Mouse (Mus musculus) left cerebral cortex, adult 18-20 months (tissue): ENCODE data around the gene Nectin2. TPM values are rescaled to one million over a fixed set of nuclear protein-coding genes. Genes with fewer than 3 reads are reported as not detected.
"Not testable (repeated sequence)": the region's sequence is repeated elsewhere in the genome, so short reads cannot be mapped to it uniquely, and the experiment has no call there.

Source experiments
- DNase-seq, 2 experiments: peaks; one replicate each; pipeline ENCODE4 v3.0.0; 2021 to 2022; ENCODE audit warnings: low spot score in 2 of 2, mixed read lengths in 1 of 2
- long read RNA-seq, 2 experiments: library from polyadenylated mRNA; stranded (forward); transcript quantifications; one replicate each; pipeline ENCODE4 v2.0.0; 2021
- total RNA-seq, 2 experiments: library from RNA; stranded (reverse); gene quantifications; 2 replicates each; pipeline ENCODE4 v1.2.3; 2021

Nectin2 gene
- total RNA-seq: 1 to 10 TPM; 6.7 to 8.6 TPM
- long read RNA-seq, experiment 1, transcript Nectin2-202 (6 exons, 1,955 nt): major isoform, 9 of 15 reads
- long read RNA-seq, experiment 1, partial matches to known transcripts: 2 of 15 reads
- long read RNA-seq, experiment 1, other reads (novel, unspliced or antisense): 0 of 15 reads
- long read RNA-seq, experiment 2, transcript Nectin2-202 (6 exons, 1,955 nt): major isoform, 7 of 9 reads
- long read RNA-seq, experiment 2, partial matches to known transcripts: 0 of 9 reads
- long read RNA-seq, experiment 2, other reads (novel, unspliced or antisense): 0 of 9 reads

DNA sequence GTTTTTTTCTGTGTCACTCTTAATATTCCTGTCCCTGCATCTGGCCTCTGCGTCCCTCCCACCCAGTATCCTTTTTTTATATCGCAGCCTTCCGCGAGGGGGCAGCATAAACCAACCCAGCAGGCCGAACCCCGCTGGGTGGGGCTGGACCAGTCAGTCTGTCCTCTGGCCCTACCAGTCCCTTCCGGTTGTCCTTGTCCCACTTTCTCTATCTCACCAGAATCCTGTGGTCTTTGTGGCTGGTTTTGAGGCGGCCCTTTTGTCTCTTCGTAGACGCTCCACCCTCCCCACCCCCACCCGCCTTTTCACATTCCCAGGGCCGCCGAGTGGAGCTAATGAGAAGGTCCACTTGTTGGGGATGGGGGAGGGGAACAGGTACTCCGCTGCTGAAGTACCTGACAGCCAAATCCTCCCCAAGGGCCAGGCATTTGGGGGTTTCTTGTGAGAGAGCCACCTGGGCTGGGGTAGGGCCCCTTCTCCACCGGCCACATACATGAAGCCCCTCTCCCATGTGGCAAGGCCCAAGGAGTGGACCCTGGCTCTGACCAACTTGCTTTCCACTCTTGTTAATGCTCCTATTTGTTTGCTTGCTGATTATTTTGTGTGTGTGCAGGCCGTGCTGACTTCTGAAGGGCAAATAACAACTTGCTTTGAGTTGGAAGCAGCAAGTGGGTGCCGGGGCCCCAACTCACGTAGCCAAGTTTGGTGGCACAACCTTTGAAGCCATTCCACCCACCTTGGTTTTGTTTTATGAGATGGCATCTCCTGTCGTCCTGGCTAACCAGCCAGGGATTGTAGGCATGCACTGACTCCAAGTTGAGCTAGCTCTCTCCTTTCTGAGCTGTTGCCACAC is at the start of gene Nectin2:
TSS of gene Nectin2 (minus strand) at position 267 of the 853 bp plus-strand sequence.
- peak; percentile 77 to 80 for DNase-seq

DNA sequence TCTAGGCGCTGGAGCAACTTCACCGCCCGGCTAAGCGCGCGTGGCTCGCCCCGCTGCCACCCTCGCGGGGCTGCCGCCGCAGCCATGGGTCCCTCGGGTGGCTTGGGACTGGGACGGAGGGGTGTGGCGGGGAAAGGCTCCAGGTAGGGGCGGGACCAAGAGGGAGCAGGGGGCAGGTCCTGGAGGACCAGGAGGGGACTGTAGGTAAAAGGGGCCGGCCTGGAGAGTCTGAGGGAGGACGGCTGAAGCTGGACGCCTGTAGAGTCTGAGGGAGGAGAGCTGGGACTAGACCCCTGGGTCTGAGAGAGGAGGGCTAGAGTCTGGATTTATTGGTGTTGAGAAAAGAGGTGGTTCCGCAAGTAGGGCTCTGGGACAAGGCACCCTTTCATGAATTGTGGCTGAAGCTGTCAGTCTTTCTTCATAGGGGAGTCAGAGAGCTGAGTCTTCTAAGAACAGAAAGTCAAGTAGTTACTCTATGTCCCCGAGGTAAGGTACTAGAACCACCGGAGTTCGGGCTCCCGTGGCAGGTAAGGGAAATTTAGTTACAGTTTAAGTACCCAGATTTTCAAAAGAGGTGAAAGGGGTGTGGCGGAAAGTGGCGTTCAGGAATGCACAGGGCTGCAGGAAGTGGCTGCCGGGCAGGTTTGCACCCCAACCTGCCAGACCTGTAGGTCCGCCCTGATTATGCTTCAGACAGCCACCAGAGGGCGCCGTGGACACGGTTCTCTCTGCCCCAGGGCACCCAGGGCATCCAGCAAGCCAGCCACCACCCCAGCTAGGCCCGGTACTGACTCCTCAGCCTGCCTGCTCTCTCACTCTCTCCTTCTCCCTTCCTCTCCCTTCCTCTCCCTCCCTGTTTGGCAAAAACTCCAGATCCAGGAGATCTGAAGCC is 46.7 kb upstream of the Nectin2 start, which contains the start of gene Cblc:
TSS of gene Cblc (minus strand) at position 113 of the 892 bp plus-strand sequence.
- peak; percentile 46 to 74 for DNase-seq

DNA sequence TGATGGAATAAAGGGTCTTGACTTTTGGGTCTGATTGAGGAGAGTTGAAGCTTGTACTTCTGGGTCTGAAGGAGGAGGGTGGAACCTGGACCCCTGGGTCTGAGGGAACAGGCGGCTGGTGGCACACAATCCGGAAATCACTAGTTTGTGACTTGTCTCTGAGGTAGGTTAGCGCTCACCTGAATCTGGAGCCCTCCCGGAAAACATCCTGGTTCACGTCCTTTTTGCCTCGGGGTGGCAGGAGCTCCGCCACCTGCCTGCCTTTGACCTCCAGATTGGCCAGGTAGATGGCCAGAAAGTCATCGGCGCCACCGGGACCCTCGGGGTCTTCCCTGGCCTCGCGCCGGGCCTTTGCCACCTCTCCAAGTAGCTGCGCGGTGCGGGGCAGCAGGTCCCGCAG is 46.0 kb upstream of the Nectin2 start:
- no peak for DNase-seq

DNA sequence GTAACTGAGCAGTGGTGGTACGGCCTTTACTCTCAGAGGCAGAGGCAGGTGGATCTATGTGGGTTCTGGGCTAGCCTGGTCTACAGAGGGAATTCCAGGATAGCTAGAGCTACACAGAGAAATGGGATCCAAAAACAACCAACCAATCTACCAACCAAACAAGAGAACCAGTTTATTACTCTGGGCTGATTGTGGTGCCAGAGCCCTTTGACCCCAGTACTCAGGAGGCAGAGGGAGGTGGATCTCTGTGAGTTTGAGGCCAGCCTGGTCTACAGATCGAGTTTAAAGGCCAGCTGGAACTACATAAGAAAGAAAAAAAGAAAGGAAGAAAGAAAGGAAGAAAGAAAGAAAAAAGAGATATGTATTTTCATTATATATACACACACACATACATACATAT is 45.0 kb upstream of the Nectin2 start:
- no peak for DNase-seq

DNA sequence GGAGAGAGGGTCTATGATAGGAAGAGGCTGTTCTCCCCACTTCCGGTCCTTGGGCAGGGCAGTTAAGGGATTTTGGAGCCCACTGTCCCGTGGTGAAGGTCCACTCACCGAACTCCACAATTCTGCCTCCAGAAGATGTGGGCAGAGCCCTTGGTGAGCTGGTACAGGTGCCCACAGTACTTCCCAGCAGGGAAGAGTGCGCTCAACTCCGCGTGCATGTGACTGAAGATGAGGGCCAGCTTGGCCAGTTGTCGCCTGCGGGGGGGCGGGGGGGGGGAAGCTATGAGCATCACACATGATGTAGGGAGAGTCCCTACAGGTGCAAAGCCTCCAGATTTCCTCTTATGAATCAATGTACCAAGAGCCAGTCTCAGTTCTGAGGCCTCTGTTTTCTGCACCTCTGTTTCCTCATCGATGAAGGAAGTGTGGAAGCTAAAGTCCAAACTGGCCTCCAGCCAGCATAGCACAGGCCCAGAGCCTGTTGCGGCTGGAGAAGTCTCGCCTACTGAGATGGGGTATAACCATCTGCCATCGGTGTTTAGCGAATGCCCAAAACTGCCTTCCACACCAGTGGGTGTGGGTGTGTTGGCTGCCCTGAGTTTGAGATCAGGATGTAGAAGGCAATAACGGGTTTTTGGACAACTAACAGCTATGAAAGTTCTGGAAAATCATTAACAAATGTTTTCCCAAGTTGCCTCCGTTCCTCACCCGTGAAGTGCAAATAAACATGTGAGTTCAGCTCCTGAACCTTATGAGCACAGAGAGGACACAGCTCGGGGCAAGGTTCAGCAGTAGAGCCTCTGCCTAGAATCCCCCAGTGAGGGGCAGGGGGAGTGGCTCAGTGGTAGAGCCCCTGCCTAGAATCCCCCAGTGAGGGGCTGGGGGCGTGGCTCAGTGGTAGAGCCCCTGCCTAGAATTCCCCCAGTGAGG is 42.7 kb upstream of the Nectin2 start:
- DNase-seq: no peak

DNA sequence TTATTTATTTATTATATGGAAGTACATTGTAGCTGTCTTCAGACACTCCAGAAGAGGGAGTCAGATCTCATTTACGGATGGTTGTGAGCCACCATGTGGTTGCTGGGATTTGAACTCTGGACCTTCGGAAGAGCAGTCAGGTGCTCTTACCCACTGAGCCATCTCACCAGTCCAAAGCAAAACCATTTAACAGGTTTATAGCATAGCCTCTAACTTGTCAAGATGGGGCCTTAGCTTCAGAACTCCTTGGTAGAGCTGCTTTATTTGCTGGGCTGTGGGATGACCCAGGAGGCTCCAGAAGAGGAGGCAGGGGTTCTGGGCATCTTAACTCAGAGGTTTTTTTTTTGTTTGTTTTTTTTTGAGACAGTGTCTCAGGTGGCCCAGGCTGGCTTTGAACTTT is 41.2 kb upstream of the Nectin2 start:
- DNase-seq: not testable (repeated sequence)

DNA sequence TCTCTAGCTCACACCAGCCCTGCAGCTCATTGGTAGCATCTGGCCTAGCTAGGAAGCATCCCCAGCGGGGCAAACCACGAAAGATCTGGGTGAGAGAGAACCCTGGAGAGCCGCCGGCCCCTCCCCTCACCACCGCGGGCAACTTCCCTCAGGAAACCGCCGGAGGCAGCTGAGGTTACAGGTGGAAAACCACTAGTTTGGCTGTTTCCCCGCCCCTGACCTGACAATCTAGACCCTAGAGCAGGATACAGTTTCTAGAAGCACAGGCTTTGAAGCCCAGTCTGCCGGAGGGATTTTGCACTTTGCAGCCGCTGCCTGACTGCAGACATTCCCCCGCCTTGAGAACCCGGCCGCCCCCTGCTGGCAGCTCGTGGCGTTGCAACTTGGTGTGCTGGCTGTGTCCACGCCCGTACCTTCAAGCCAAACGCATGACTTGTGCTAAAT is 39.6 kb upstream of the Nectin2 start:
- peak; percentile 90 to 96 for DNase-seq

DNA sequence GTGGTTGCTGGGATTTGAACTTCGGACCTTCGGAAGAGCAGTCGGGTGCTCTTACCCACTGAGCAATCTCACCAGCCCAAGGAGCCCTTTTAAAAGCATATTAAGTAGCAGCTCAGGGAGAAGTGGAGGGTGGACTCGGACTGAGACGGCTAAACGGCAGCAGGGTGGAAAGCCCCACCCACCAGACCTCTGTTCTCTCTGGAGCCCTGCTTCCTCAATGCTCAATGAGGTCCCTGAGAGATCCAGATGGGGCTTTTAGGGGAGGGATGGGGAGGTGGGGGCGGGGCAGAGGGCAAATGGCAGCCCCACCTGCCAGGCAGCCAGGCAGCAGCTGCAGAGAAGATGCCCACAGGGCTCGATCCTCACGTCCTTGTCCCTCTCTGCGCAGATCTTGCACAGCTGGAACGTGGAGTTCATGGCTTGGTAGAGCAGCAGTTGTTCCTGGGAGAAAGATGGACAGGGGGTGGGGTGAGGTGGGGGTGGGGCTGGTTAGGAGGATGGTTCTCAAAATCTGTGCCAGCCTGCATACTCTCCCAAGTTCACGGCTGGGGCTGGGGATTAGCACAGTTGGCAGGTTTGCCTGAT is 35.7 kb upstream of the Nectin2 start:
- DNase-seq: no peak

DNA sequence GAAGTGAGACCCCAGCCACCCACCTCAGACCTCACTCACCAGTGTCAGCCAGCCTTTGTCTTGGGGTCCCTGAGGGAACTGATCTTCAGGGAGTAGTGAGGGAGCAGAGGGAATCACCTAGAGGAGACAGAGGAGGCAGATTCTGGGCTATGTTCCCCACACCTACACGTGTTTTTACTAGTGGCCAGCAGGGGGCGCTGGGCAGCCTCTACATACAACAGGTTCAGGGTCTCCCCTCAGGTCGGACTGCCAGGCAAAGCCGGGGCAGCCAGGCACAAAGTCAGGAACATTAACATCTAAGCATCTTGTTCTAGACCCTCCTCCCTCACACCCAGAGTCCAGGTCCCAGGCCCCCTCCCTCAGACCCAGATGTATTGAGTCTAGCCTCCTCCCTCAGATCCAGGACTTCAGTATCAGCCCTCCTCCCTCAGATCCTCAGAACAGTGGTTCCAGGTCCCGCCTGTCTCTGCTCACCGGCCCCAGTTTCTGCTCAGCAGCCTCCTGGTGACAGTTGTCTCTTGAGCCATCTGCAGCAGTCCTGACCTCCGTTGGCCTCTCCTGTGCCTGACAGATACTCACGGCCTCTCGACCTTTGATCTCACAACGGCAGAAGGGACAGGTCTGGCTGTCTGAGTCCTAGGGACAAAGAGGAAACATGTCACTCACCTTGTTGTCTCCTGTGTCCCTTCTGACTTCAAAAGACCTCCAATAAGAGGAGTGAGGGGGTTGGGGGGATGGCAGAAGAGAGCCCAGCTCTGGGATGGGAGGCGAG is 34.7 kb upstream of the Nectin2 start:
- DNase-seq: no peak

DNA sequence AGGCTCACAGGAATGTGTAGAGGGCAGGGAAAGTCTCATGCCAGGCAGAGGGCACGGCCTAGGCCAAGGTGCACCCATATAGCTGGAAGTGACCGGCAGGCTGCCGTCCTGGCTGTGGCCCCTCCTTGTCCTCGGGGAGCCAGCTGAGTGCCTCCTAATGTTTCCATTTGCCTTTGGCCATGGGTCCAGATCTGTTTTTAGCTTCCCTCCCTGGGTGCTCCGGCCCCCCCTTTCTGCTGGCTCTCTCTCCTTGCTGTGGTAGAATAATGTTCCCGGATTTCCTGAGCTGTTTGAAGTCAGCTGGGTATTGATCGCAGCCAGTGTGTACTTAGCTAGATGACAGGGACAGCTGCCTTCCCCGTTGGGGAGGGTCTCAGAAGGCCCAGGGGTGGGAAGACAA is 33.3 kb upstream of the Nectin2 start:
- DNase-seq: no peak

DNA sequence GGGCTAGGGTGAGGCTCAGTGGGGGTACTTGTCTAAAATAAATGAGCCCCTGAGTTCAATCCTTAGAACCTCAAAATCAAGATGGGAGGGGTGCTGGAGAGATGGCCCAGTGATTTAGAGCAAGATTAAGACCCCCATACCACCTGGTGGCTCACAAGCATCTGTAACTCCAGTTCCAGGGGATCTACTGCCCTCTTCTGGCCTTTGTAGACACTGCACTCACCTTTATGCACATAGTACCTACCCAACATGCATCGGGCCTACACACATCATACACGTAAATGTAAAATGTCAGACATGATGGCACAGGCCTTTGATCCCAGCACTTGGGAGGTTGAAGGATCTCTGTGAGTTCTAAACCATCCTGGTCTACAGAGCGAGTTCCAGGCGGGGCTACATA is 32.4 kb upstream of the Nectin2 start:
- no peak for DNase-seq

DNA sequence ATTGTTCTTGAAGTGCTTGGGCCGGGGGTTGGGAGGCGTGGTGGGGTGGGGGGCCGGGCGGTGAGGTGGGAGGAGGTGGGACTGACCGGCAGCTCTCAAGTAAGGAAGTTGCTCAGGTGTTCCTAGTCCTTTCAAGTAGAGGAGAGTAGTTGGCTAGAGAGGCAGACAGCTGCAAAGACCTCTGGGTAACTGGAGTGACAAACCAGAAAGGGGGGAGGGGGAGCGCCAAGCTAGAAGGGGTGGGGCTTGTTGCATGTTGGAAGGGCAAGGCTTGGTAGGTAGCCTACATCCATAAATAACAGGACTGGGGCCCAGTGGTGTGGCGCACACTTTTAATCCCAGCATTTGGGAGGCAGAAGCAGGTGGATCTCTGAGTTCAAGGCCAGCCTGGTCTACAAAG is 31.5 kb upstream of the Nectin2 start:
- DNase-seq: no peak

DNA sequence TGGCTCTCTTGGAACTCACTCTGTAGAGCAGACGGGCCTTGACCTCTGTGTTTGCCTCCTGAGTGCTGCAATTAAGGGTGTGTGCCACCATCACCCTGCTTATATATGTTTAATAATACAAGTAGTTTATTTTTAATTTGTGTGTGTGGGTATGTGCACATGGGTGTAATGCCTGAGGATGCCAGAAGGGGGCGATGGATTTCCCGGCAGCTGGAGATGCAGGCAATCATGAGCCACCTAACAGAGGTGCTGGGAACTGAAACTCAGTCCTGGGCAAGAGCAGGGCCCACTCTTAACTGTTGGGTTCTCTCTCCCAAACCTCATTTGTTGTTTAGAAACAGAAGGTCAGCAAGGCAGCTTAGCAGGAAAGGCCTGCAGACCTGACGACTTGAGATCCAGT is 29.6 kb upstream of the Nectin2 start:
- DNase-seq: no peak

DNA sequence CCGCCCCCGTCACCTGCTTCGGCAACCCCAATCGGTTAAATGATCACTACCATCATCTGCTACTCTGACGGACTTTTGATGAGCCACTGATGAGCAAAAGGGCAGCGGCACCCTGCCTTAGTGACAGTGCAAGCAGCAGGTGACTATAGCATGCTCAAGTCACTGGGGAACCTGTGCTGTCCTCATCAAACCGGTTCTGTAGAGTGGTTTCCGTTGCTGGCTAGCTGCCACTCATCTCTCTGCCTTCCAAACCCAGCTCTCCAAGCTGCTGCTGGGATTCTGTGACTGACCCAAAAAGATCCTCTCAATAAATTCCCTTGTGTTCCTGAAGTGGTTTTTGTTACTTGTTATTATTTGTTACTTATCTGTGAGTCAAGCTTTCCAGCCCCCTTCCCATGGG is 28.4 kb upstream of the Nectin2 start:
- no peak for DNase-seq

DNA sequence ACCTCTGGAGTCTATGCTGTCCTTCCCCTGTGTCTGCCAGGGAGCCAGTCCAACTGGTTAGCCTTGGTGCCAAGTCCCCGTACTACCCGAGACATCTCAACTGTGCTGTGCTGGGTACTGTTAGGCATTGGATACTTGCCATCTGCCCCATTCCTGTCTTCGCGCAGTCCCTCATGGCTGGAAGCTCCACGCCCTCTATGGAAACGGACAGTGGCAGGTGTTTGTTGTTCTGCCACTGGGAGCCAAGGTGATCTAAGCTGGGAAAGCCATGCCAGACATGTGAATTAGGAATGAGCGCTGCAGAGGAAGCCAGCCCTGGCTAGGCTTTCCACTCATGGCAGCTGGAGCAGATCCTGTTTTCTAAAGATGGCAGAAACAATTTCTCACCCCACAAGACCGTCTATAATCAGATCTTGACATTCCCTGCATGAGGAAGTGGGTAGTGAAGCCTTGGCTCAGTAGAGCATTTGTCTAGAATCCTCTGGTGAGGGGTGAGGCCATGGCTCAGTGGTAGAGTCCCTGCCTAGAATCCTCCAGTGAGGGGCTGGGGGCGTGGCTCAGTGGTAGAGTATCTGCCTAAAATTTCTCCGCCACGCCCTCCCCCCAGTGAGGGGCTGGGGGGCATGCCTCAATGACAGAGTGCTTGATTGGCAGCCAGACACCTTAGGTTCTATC is 26.9 kb upstream of the Nectin2 start:
- no peak for DNase-seq

DNA sequence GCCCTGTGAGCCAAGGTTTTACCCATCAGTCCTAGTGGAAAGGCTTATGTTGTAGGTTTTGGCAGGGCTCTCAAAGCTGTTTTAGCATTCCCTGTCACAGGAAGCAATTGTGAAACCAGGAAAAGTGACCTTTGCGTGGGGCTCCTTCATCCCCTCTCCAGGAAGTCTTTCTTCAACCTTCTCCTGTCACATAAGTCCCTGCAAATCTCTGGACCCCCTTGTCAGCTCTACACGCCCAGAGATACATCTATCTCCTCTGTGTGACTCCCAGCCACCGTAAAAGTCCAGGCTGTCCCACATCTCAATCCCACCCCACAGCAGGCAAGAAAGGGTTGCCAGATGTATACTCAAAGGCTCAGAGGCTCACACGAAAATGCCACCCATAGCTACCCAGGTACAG is 21.4 kb upstream of the Nectin2 start:
- no peak for DNase-seq

DNA sequence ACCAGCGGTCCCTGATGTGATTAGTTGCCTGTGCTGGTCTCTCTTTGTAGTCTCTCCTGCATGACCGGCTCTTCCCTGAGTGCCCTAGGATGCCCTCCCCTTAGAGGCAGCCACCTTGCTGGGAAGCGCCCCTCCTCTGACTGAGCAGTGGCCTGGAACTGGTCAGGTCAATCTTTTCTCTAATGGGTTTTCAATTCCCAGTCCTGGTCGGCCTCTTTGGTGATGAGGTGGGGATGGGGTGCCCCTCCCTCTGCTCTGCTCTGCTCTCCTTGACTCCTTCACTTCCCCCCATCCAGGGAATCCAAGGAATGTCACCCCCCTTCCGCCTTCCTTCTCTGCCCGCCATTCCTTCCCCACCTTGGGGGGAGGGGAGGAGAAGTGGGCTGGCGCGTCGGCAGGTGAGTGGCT is 20.7 kb upstream of the Nectin2 start, which contains the start of gene Bcam:
TSS of gene Bcam (minus strand) at position 33 of the 408 bp plus-strand sequence.
- DNase-seq: no peak

DNA sequence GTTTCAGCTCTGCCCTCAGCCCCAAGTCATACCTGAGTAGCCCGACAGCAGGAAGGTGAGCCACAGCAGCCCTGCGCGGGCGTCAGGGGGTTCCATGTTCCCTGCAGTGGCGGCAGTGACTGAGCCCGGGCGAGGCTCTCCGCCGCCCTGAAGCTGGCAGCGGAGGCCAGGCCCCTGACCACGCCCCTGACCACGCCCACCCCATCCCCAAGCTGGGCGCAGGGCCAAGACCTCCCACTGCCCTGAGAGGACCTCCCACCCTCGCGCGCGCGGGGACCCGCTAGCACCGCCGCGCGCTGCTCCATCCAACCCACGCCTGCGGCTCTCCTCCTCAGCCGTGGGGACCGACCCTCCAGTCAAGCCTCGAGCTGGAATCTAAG is 20.1 kb upstream of the Nectin2 start:
- peak; percentile 52 to 61 for DNase-seq
